Mouse (Mus musculus): ENCODE results near the gene H2-Q4. TPM values are rescaled to one million over a fixed set of nuclear protein-coding genes. Genes with fewer than 3 reads are reported as not detected.
"Not testable (repeated sequence)": the region's sequence is repeated elsewhere in the genome, so short reads cannot be mapped to it uniquely, and the experiment has no call there.

The H2-Q4 gene
- polyA plus RNA-seq, 2 experiments from 2014 or later: 14.0 to 16.4 TPM

GRCm38 (mm10) chr17:35420206-35420810 lies 40.9 kb downstream of the H2-Q4 start:
- ATAC-seq: not testable (repeated sequence)

- ATAC-seq: not testable (repeated sequence)
Measured at GRCm38 (mm10) chr17:35421331-35421730, 41.9 kb downstream of the H2-Q4 start.

- ATAC-seq: not testable (repeated sequence)
Measured at GRCm38 (mm10) chr17:35422360-35422759, 42.9 kb downstream of the H2-Q4 start.

- ATAC-seq: not testable (repeated sequence)
Measured at GRCm38 (mm10) chr17:35423131-35423810, 43.9 kb downstream of the H2-Q4 start.

GRCm38 (mm10) chr17:35424106-35424505 lies 44.7 kb downstream of the H2-Q4 start:
- peak; percentile 4 for ATAC-seq

GRCm38 (mm10) chr17:35424624-35425416 lies 45.4 kb downstream of the H2-Q4 start, which contains the start of gene H2-Q6:
Gene H2-Q6, plus strand, starts transcription at chr17:35424850.
- peak; percentile 92 for ATAC-seq

GRCm38 (mm10) chr17:35425474-35425873 lies 46.1 kb downstream of the H2-Q4 start:
- peak; percentile 12 for ATAC-seq

- not testable (repeated sequence) for ATAC-seq
Measured at GRCm38 (mm10) chr17:35428883-35429282, 49.5 kb downstream of the H2-Q4 start.

- not testable (repeated sequence) for ATAC-seq
Measured at GRCm38 (mm10) chr17:35430671-35431070, 51.3 kb downstream of the H2-Q4 start.

GRCm38 (mm10) chr17:35432167-35432566 lies 52.8 kb downstream of the H2-Q4 start:
- ATAC-seq: not testable (repeated sequence)

GRCm38 (mm10) chr17:35434836-35435235 lies 55.4 kb downstream of the H2-Q4 start:
- not testable (repeated sequence) for ATAC-seq

Other genes with a start within 250 kb of the H2-Q4 start
- under 1 TPM in 1 of 2 experiments, not detected in 1; 0.32 TPM for gene Apom, start 247.6 kb upstream of the H2-Q4 start, polyA plus RNA-seq (2017; shearing (Covaris generic))
- 10 to 100 TPM; 16.9 to 31.5 TPM for gene Bag6, start 244.4 kb upstream of the H2-Q4 start, polyA plus RNA-seq (2017; shearing (Covaris generic))
- gene Prrc2a, start 214.7 kb upstream of the H2-Q4 start, polyA plus RNA-seq (2017; shearing (Covaris generic)): 10 to 100 TPM; 43.0 to 75.1 TPM
- 1 to 10 TPM; 1.8 to 3.7 TPM for gene Aif1, start 203.5 kb upstream of the H2-Q4 start, polyA plus RNA-seq (2017; shearing (Covaris generic))
- gene Lst1, start 191.2 kb upstream of the H2-Q4 start, polyA plus RNA-seq (2017; shearing (Covaris generic)): 10 to 100 TPM in 1 of 2 experiments, 1 to 10 TPM in 1; 7.3 to 10.0 TPM
- 100 to 1,000 TPM; 154 to 344 TPM for gene Ltb, start 185.2 kb upstream of the H2-Q4 start, polyA plus RNA-seq (2017; shearing (Covaris generic))
- gene Tnf, start 177.6 kb upstream of the H2-Q4 start, polyA plus RNA-seq (2017; shearing (Covaris generic)): 10 to 100 TPM; 15.3 to 23.5 TPM
- gene Lta, start 174.3 kb upstream of the H2-Q4 start, polyA plus RNA-seq (2017; shearing (Covaris generic)): 10 to 100 TPM; 82.7 to 99.0 TPM
- 1 to 10 TPM in 1 of 2 experiments, under 1 TPM in 1; 0.79 to 1.4 TPM for gene Gm16181, start 158.8 kb upstream of the H2-Q4 start, polyA plus RNA-seq (2017; shearing (Covaris generic))
- 1 to 10 TPM; 6.3 to 8.2 TPM for gene Atp6v1g2, start 146.0 kb upstream of the H2-Q4 start, polyA plus RNA-seq (2017; shearing (Covaris generic))
- 1 to 10 TPM; 2.0 to 2.2 TPM for gene Nfkbil1, start 143.8 kb upstream of the H2-Q4 start, polyA plus RNA-seq (2017; shearing (Covaris generic))
- 100 to 1,000 TPM; 255 to 357 TPM for gene Ddx39b, start 137.9 kb upstream of the H2-Q4 start, polyA plus RNA-seq (2017; shearing (Covaris generic))
- 1,000 to 10,000 TPM; 4,417 to 6,162 TPM for gene H2-D1, start 116.9 kb upstream of the H2-Q4 start, polyA plus RNA-seq (2017; shearing (Covaris generic))
- gene H2-Q1, start 59.2 kb upstream of the H2-Q4 start, polyA plus RNA-seq (2017; shearing (Covaris generic)): under 1 TPM in 1 of 2 experiments, not detected in 1; 0.13 TPM
- 10 to 100 TPM in 1 of 2 experiments, 1 to 10 TPM in 1; 9.8 to 10.8 TPM for gene H2-Q2, start 37.4 kb upstream of the H2-Q4 start, polyA plus RNA-seq (2017; shearing (Covaris generic))
- gene H2-Q6, start 45.2 kb downstream of the H2-Q4 start, polyA plus RNA-seq (2017; shearing (Covaris generic)): 100 to 1,000 TPM; 488 to 605 TPM
- gene H2-Q7, start 59.5 kb downstream of the H2-Q4 start, polyA plus RNA-seq (2017; shearing (Covaris generic)): 1,000 to 10,000 TPM; 1,046 to 1,058 TPM
- 10 to 100 TPM; 15.0 to 23.6 TPM for gene H2-Q10, start 90.5 kb downstream of the H2-Q4 start, polyA plus RNA-seq (2017; shearing (Covaris generic))
- gene Pou5f1, start 126.4 kb downstream of the H2-Q4 start, polyA plus RNA-seq (2017; shearing (Covaris generic)): under 1 TPM in 1 of 2 experiments, not detected in 1; 0.31 TPM
- gene Tcf19, start 137.2 kb downstream of the H2-Q4 start, polyA plus RNA-seq (2017; shearing (Covaris generic)): 10 to 100 TPM; 17.1 to 22.0 TPM
- 1 to 10 TPM; 5.5 to 7.6 TPM for gene Cchcr1, start 137.5 kb downstream of the H2-Q4 start, polyA plus RNA-seq (2017; shearing (Covaris generic))
- gene Psors1c2, start 153.6 kb downstream of the H2-Q4 start, polyA plus RNA-seq (2017; shearing (Covaris generic)): under 1 TPM in 1 of 2 experiments, not detected in 1; 0.65 TPM
- gene Cdsn, start 172.5 kb downstream of the H2-Q4 start, polyA plus RNA-seq (2017; shearing (Covaris generic)): not detected
- not detected for gene 2300002M23Rik, start 187.8 kb downstream of the H2-Q4 start, polyA plus RNA-seq (2017; shearing (Covaris generic))
- not detected for gene Sfta2, start 221.9 kb downstream of the H2-Q4 start, polyA plus RNA-seq (2017; shearing (Covaris generic))
- not detected for gene Gm9573, start 247.0 kb downstream of the H2-Q4 start, polyA plus RNA-seq (2017; shearing (Covaris generic))